Mouse (Mus musculus) embryonic facial prominence, embryonic 12.5 days (tissue): Measurements from ENCODE around the gene Ino80e. TPM values are rescaled to one million over a fixed set of nuclear protein-coding genes. Genes with fewer than 3 reads are reported as not detected.

Experiments
- ATAC-seq: fragments of 200-750 bp; cut with Nextera tagmentation; 2 replicates; pipeline ENCODE4 v1.8.0; 2017; ENCODE audit not compliant: insufficient number of reproducible peaks, insufficient read depth, low FRiP score, low TSS enrichment
- H3K27ac ChIP-seq: fragments of 300-500 bp; sonication (generic); 2 replicates; pipeline ENCODE4 v1.5.1; 2016; ENCODE audit warnings: mild to moderate bottlenecking
- H3K27me3 ChIP-seq: fragments of 300-500 bp; sonication (generic); 2 replicates; pipeline ENCODE4 v1.6.1; 2016; ENCODE audit warnings: mild to moderate bottlenecking, moderate library complexity
- H3K36me3 ChIP-seq: fragments of 300-500 bp; sonication (generic); 2 replicates; pipeline ENCODE4 v1.6.1; 2016; ENCODE audit warnings: mild to moderate bottlenecking
- H3K4me1 ChIP-seq: fragments of 300-500 bp; sonication (generic); 2 replicates; pipeline ENCODE4 v1.6.1; 2016
- H3K4me2 ChIP-seq: fragments of 300-500 bp; sonication (generic); replicated peaks from 2 replicates; pipeline ENCODE4 v1.6.1; 2016; ENCODE audit warnings: mild to moderate bottlenecking, moderate library complexity
- H3K4me3 ChIP-seq: fragments of 300-500 bp; sonication (generic); 2 replicates; pipeline ENCODE4 v1.5.1; 2016; ENCODE audit warnings: mild to moderate bottlenecking
- H3K9ac ChIP-seq: fragments of 300-500 bp; sonication (generic); 2 replicates; pipeline ENCODE4 v1.6.1; 2016; ENCODE audit warnings: mild to moderate bottlenecking, moderate library complexity
- H3K9me3 ChIP-seq: fragments of 300-500 bp; sonication (generic); 2 replicates; pipeline ENCODE4 v1.6.1; 2016; ENCODE audit warnings: mild to moderate bottlenecking, moderate library complexity
- WGBS: fragments of 180-500 bp; shearing (Covaris S2); methylation state at CpG from one replicate; pipeline ENCODE4 v1.1.7; 2016; 5-methylcytosine and 5-hydroxymethylcytosine counted together
- polyA plus RNA-seq: library from polyadenylated mRNA; unstranded; fragments of >200 nt; fragmentation: Nextera tagmentation; extraction: Ambion mirVana; gene quantifications from 2 replicates; pipeline ENCODE4 v1.2.1, GENCODE M21; 2016

Gene Ino80e
- polyA plus RNA-seq, 1 experiment from 2014 or later, result 99.6 TPM

GRCm38 (mm10) chr7:126825952-126826351, 36.2 kb downstream of the Ino80e start:
- no peak overlapping the region for H3K4me2 ChIP-seq
- no peaks in the 10 kb centered on the region for H3K9me3 ChIP-seq
- H3K27me3 ChIP-seq, result peaks cover 49% of the 10 kb centered on the region

GRCm38 (mm10) chr7:126825403-126825802, 36.8 kb downstream of the Ino80e start:
- Histone ChIP-seq H3K9ac (no peak overlapping the region), H3K9me3 (no peaks in the 10 kb centered on the region), H3K36me3 (no peaks in the 10 kb centered on the region), H3K4me1 (peaks cover 7% of the 10 kb centered on the region; the same call in 1 of the 2 replicates), H3K4me3 (no peak overlapping the region), H3K4me2 (no peak overlapping the region), H3K27me3 (peaks cover 45% of the 10 kb centered on the region), H3K27ac (no peak overlapping the region)
- WGBS, result 18% methylated on average over 8 of the region's 8 CpGs
- no peak for ATAC-seq

More at GRCm38 (mm10) chr7:126825952-126826351, 36.2 kb downstream of the Ino80e start:
- Histone ChIP-seq H3K4me3 (no peak overlapping the region), H3K4me1 (peaks cover 7% of the 10 kb centered on the region; the same call in 1 of the 2 replicates), H3K9ac (no peak overlapping the region), H3K36me3 (no peaks in the 10 kb centered on the region), H3K27ac (no peak overlapping the region)
- 74% methylated on average over 5 of the region's 5 CpGs for WGBS
- ATAC-seq, result no peak

DNA sequence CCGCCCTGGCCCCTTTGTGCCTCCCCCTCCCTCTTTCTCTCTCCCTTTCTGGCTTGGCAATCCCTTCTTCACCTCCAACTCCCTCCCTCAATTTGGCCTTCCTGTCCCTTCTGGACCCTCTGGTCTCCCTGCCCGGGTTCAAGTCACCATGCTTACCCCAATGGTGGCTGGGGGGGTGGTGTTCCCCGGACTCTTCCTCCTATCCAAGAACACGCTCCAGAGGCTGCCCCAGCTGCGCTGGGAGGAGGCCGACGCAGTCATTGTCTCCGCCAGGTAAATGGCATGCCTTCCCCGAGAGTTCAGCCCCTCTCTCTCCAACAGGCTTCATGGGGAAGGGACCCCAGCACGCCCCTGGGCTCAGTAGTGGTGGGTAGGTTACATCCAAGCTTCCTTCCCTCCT, 38.2 kb downstream of the Ino80e start:
- peak overlapping the region; percentile 52 for H3K4me2 ChIP-seq
- peaks cover 7% of the 10 kb centered on the region; the same call in 1 of the 2 replicates for H3K4me1 ChIP-seq
- no peak overlapping the region for H3K27ac ChIP-seq
- no peak for ATAC-seq
- no peaks in the 10 kb centered on the region for H3K36me3 ChIP-seq
- 9% methylated on average over 10 of the region's 10 CpGs for WGBS
- peaks cover 35% of the 10 kb centered on the region for H3K27me3 ChIP-seq
- no peak overlapping the region for H3K4me3 ChIP-seq
- H3K9ac ChIP-seq, result no peak overlapping the region
- H3K9me3 ChIP-seq, result no peaks in the 10 kb centered on the region

- H3K27ac ChIP-seq, result no peak overlapping the region
- peak overlapping the region; percentile 33 for H3K4me3 ChIP-seq
- no peaks in the 10 kb centered on the region for H3K36me3 ChIP-seq
- ATAC-seq, result no peak
- peaks cover 7% of the 10 kb centered on the region; the same call in 1 of the 2 replicates for H3K4me1 ChIP-seq
- peaks cover 35% of the 10 kb centered on the region for H3K27me3 ChIP-seq
- WGBS, result under 1% methylated on average over 11 of the region's 19 CpGs
- H3K9me3 ChIP-seq, result no peaks in the 10 kb centered on the region
- peak overlapping the region; percentile 46 for H3K9ac ChIP-seq
- H3K4me2 ChIP-seq, result peak overlapping the region; percentile 52
Measured at GRCm38 (mm10) chr7:126823202-126823711, 38.9 kb downstream of the Ino80e start.

GRCm38 (mm10) chr7:126822741-126823140, 39.4 kb downstream of the Ino80e start:
- Histone ChIP-seq H3K9ac (peak overlapping the region; percentile 46; the same call in 1 of the 2 replicates), H3K27ac (no peak overlapping the region), H3K9me3 (no peaks in the 10 kb centered on the region), H3K4me2 (peak overlapping the region; percentile 52), H3K36me3 (no peaks in the 10 kb centered on the region), H3K4me1 (peaks cover 7% of the 10 kb centered on the region; the same call in 1 of the 2 replicates), H3K27me3 (peaks cover 35% of the 10 kb centered on the region), H3K4me3 (peak overlapping the region; percentile 33; the same call in 1 of the 2 replicates)
- no peak for ATAC-seq
- 10% methylated on average over 9 of the region's 9 CpGs for WGBS

GRCm38 (mm10) chr7:126821835-126822511, 40.2 kb downstream of the Ino80e start:
- H3K9me3 ChIP-seq, result no peaks in the 10 kb centered on the region
- H3K27ac ChIP-seq, result no peak overlapping the region
- H3K36me3 ChIP-seq, result no peaks in the 10 kb centered on the region
- peaks cover 35% of the 10 kb centered on the region for H3K27me3 ChIP-seq
- H3K9ac ChIP-seq, result no peak overlapping the region
- WGBS, result 13% methylated on average over 7 of the region's 7 CpGs
- no peak for ATAC-seq
- no peak overlapping the region for H3K4me3 ChIP-seq
- H3K4me2 ChIP-seq, result no peak overlapping the region
- peaks cover 7% of the 10 kb centered on the region; the same call in 1 of the 2 replicates for H3K4me1 ChIP-seq

- ATAC-seq, result no peak
- Histone ChIP-seq H3K4me2 (no peak overlapping the region), H3K9ac (no peak overlapping the region), H3K27ac (no peak overlapping the region), H3K9me3 (no peaks in the 10 kb centered on the region), H3K36me3 (no peaks in the 10 kb centered on the region), H3K27me3 (peaks cover 19% of the 10 kb centered on the region), H3K4me3 (no peak overlapping the region), H3K4me1 (peaks cover 7% of the 10 kb centered on the region; the same call in 1 of the 2 replicates)
- 41% methylated on average over 1 of the region's 1 CpGs for WGBS
Measured at GRCm38 (mm10) chr7:126818818-126819217, 43.4 kb downstream of the Ino80e start.

GRCm38 (mm10) chr7:126817595-126817994, 44.6 kb downstream of the Ino80e start:
- Histone ChIP-seq H3K36me3 (no peaks in the 10 kb centered on the region), H3K4me2 (no peak overlapping the region), H3K4me3 (no peak overlapping the region), H3K4me1 (no peaks in the 10 kb centered on the region), H3K9me3 (no peaks in the 10 kb centered on the region), H3K9ac (no peak overlapping the region), H3K27me3 (peaks cover 7% of the 10 kb centered on the region), H3K27ac (no peak overlapping the region)
- 87% methylated on average over 7 of the region's 7 CpGs for WGBS
- ATAC-seq, result no peak

- H3K9me3 ChIP-seq, result no peaks in the 10 kb centered on the region
- no peaks in the 10 kb centered on the region for H3K27me3 ChIP-seq
- no peak overlapping the region for H3K4me3 ChIP-seq
- ATAC-seq, result no peak
- no peak overlapping the region for H3K27ac ChIP-seq
- no peaks in the 10 kb centered on the region for H3K36me3 ChIP-seq
- no peak overlapping the region for H3K9ac ChIP-seq
- H3K4me2 ChIP-seq, result no peak overlapping the region
- no peaks in the 10 kb centered on the region for H3K4me1 ChIP-seq
- WGBS, result 85% methylated on average over 8 of the region's 8 CpGs
Measured at GRCm38 (mm10) chr7:126816494-126816893, 45.7 kb downstream of the Ino80e start.

DNA sequence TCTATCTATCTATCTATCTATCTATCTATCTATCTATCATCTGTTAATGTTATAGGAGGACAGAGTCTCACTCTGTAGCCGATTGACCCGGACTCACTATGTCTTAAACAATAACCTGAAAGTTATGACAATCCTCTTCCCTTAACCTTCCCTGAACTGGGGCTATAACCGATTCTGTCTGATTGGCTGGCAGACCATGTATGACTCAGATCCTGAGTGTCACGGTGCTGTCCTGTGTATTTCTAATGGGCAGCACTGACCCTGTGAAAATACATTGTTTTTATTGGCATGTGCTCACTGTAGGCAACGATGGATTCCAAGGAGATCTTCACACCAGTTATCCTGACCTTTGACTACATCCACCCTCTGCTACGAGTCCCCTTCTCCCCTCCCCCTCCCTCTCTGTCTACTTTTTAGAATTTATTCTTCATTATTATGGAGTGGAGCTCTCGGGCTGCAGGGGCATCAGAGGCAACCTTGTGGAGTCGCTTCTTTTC, 46.4 kb downstream of the Ino80e start:
- no peaks in the 10 kb centered on the region for H3K4me1 ChIP-seq
- ATAC-seq, result no peak
- H3K9me3 ChIP-seq, result no peaks in the 10 kb centered on the region
- no peak overlapping the region for H3K4me3 ChIP-seq
- no peaks in the 10 kb centered on the region for H3K36me3 ChIP-seq
- no peak overlapping the region for H3K9ac ChIP-seq
- H3K4me2 ChIP-seq, result no peak overlapping the region
- 68% methylated on average over 8 of the region's 8 CpGs for WGBS
- H3K27me3 ChIP-seq, result no peaks in the 10 kb centered on the region
- H3K27ac ChIP-seq, result no peak overlapping the region

DNA sequence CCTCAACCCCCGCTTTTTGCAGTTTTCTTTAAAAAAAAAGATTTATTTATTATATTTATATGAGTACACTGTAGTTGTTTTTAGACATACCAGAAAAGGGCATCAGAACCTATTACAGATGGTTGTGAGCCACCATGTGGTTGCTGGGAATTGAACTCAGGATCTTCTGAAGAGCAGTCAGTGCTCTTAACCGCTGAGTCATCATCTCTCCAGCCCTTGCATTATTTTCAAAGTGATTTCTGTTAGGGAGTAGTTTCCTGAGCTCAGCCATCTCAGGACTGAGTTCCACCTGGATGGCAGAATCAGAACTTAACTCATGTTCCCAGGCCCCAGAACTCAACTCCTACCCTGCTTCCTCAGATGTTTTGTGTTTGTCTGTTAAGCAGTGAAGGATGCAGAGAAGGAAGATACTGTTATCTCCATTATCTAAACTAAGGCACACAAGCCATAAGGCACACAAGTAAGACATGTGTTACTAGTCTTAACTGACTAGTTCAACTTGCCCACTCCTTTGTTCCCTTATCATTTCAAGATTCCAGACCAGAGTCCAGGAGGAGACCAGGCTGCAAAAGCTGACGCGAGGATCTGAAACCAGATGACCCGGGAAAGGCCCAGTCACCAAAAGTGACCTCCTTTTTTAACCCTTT, 52.3 kb downstream of the Ino80e start:
- no peak overlapping the region; the same call in 1 of the 2 replicates for H3K27ac ChIP-seq
- H3K4me1 ChIP-seq, result peaks cover 21% of the 10 kb centered on the region
- H3K9me3 ChIP-seq, result no peaks in the 10 kb centered on the region
- no peaks in the 10 kb centered on the region for H3K27me3 ChIP-seq
- H3K36me3 ChIP-seq, result peaks cover 4% of the 10 kb centered on the region; the same call in 1 of the 2 replicates
- H3K4me3 ChIP-seq, result peak overlapping the region; percentile 71; the same call in 1 of the 2 replicates
- H3K9ac ChIP-seq, result peak overlapping the region; percentile 76; the same call in 1 of the 2 replicates
- 55% methylated on average over 5 of the region's 5 CpGs for WGBS
- peak overlapping the region; percentile 82 for H3K4me2 ChIP-seq
- ATAC-seq, result no peak
